Mouse (Mus musculus) adrenal gland, postnatal 25 days (tissue): ENCODE measurements around the gene Cuedc1. TPM values are rescaled to one million over a fixed set of nuclear protein-coding genes. Genes with fewer than 3 reads are reported as not detected.
"Not testable (repeated sequence)": the region's sequence is repeated elsewhere in the genome, so short reads cannot be mapped to it uniquely, and the experiment has no call there.

Source experiments
- DNase-seq: peaks from one replicate; pipeline ENCODE4 v3.0.0; 2021; ENCODE audit warnings: mixed read lengths
- total RNA-seq: library from RNA; stranded (reverse); gene quantifications from 2 replicates; pipeline ENCODE4 v1.2.3, GENCODE M21; 2021

The Cuedc1 gene
- total RNA-seq, 1 experiment from 2014 or later, result 68.6 TPM

DNA sequence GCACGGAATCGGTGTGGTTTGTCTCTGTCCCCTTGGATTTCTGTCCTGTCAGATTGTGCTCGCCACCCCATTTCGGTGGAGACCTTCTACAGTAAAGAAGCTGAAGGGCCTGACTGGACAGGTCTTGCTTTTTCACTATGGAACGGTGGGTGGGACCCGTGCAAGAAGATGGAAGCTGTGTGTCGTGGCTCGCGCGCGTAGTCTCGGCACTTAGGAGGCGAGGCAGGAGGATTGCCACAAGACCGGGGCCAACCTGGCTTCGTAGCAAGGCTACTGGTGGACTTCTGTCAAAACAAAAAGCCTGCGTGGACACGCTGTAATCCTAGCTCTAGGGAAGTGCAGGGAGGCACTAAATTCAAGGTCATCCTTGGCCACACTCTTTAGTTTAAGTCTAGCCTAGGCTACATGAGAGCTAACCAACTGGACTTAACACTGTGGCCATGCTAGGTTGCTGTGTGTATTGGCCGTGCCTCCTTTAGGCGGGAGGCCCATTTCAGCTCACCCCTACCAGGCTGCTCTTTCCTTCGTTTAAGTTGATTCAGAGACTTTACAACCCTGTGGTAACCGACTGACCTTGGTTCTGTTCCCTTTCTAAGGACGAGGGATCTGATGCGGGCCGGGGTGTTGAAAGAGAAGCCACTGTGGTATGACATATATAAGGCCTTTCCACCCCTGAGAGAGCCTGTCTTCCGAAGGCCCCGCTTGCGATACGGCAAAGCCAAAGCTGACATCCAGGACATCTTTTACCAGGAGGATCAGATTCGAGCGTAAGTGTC, 106.9 kb downstream of the Cuedc1 start:
- no peak for DNase-seq

- not testable (repeated sequence) for DNase-seq
Observed at GRCm38 (mm10) chr11:88206576-88206975, 108.7 kb downstream of the Cuedc1 start.

DNA sequence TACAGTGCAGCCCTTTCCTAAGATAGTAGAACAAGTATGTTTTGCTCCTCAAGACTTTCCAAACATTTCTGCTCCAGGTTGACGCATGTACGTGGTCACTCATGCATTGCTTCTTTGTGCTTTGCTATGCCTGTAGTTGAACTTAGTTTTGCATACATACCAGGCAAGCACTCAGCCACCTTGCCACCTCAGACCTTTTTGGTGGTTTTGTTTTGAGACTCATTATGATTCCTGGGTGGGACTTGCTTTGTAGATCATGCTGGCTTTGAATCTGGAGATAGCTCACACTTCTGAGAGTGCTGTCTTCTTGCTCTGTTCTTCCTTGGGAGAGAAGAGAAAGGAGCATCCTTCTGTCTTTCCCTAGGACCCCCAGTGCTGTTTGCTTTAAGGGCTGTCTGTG, 109.8 kb downstream of the Cuedc1 start:
- no peak for DNase-seq

GRCm38 (mm10) chr11:88211824-88212582, 114.1 kb downstream of the Cuedc1 start:
- no peak for DNase-seq

- DNase-seq, result no peak
Observed at GRCm38 (mm10) chr11:88213757-88214156, 115.9 kb downstream of the Cuedc1 start.

DNA sequence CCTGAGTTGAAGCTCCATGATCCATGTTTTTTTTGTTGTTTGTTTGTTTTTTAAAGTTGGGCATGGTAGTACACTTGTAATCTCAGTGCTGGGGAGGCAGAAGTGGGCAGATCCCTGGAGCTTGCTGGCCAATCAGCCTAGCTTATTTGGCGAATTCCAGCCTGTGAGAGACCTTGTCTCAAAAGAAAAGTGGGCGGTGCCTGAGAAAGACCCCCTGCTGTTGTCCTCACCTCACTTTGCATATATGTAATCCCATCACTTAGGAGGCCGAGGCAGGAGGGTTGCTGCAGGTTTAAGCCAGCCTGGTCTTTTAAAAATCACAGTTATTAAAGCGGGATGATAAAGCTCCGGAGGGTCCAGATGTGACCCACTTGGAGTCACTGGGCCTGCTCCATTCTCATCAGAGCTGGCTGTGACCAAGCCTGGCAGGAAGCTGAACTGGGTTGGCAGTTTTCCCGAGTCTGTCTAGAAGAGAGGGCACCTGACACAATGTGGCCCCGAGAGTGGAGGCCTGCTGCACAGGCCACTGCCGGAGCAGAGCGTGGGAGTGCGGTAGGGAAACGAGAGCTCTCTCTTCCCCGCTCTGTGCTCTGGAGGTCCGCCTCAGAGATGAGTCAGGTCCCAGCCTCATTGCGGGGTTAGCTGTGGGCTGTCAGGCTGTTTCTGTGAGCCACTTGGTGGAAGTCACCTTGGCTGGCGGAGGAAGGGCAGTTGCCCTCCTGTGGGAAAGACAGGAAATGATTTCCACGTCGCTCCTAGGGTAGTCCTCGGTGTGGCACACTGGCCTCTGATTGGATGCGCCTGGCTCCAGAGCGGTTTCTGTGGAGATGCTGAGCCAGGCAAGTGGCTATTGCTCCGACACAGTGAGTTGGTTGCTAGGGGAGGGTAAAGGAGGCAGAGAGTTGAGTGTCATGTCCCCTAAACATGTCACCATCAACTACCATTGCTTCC, 117.3 kb downstream of the Cuedc1 start:
- peak; percentile 61 for DNase-seq

DNA sequence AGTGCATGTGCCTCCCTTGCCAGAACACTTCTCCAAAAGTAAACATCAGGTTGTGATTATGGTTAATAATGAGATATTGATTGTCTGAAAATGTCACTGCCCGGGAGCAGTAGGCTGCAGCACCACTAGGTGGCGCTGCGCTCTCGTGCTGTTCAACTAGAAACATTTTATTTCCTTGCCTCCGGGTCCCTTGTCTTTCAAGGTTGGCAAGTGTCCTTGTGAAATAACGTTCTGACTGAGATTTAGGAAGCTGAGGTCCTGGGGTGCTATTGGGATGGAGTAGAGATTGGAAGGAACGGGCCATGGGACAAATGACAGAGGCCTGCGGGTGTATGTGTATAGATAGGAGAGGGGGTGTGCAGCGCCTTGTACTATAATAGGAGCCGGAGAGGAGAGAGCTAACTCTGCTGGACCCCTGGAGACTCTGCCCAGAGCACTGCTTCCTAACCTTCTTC, 118.4 kb downstream of the Cuedc1 start:
- DNase-seq, result peak; percentile 67

DNA sequence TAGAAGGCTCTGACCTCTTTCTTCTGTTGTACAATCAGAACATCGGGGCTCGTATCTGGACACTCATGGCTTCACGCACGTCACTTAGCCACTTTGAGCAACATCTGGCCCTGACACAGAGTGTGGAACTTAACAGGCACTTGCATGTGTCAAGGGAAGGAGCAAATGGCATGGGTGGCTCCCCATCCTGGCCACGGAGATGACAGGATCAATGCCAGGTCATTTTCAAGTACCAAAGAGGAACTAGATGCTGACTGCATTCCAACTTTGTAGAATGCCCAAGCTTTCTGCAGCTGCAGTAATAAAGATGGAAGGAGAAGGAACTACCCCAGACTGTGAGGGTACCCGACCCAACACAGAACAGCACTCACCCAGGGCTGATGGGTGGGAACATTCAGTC, 120.3 kb downstream of the Cuedc1 start:
- no peak for DNase-seq

DNA sequence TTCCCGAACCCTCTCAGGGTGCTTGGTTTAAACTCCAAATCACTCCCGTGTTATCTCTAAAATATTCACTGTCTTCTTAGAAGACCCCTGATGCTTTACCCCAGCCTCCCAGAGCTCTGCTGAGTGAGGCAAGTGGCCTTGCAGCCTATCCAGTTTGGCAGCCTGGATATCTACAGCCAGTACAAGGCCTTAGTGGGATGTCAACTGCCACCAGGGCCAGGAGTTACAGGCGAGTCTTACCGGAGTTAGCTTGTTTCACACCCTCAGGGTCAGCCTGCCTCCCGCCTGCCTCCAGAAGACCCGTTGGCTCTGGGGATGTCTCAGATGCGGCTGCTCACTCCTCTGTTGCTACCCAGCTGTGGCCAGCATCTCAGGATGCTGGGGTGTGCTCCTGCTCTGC, 120.7 kb downstream of the Cuedc1 start:
- no peak for DNase-seq

DNA sequence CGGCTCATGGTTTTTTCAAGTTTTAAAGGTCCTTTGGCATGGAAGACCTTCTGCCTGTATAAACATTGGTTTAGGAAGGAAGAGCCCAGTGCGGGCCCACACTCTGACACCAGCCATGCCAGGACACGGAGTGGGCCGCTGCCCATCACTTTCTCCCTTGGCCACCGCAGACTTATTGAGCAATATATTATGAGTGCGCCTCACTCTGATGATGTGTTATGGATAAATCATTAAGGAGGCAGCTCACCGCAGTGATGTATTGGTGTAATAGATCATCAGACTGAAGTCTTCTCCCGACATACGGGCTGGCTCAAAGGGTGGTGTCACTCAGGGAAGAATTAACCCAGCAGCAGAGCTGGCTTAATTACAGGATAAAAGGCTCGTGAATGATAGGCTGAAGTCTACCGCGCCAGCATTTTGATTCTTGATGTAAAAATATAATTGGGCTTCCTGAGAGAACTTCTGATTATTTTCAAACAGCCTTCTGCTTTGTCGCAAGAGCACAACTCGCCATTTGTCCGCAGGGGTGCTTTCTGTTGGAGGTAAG, 124.1 kb downstream of the Cuedc1 start:
- no peak for DNase-seq

- no peak for DNase-seq
Observed at GRCm38 (mm10) chr11:88227001-88227957, 129.4 kb downstream of the Cuedc1 start.

DNA sequence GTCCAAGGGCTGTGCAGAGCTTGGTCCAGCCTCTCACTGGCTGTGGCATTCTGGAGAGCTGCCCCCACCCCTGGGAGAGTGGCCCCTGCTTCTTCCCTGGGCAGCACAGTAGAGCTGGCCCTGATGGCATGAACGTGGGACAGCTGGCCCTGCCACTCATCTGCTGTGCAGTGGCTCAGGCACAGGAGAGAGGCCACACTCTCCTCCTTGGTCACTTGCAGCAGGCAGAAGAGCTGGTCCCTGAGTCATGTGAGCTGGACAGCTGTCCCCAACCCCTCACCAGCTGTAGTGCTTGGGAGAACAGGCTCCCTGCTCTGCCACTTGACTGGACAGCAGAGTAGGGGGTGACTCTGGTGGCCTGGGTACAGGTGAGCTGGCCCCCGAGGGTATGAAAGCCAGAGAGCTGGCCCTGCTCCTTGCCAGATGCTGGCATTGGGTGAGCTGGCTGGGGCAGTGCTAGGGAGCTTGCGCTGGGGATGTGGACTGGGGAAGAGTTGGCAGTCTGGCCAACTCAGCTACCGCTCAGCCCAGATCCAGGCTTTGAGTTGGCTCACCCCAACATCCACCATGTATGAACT, 133.4 kb downstream of the Cuedc1 start:
- no peak for DNase-seq

GRCm38 (mm10) chr11:88233528-88234427, 135.9 kb downstream of the Cuedc1 start:
- DNase-seq, result no peak

GRCm38 (mm10) chr11:88234789-88235188, 136.9 kb downstream of the Cuedc1 start:
- DNase-seq, result no peak

- DNase-seq, result peak; percentile 60
Observed at GRCm38 (mm10) chr11:88235221-88236203, 137.7 kb downstream of the Cuedc1 start.

DNA sequence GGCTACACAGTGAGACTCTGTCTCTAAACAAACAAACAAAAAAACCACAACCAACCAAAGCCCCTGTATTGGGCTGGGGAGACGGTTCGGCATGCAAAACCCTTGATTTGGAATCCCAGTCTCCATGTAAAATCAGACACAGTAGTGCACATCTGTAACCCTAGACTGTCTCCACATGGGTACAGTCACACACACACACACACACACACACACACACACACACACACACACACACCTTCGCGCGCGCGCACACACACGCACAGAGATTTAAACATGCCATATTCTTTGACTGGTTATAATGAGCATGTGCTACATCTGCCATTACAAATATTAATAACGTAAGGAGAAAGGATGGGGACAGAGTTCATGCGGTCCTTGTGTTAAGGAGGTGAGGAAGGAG, 142.4 kb downstream of the Cuedc1 start:
- DNase-seq, result no peak

GRCm38 (mm10) chr11:88240736-88241353, 143.0 kb downstream of the Cuedc1 start:
- DNase-seq, result no peak
